Mouse (Mus musculus) monocyte, adult 2 months (primary cell): Measurements from ENCODE around the gene Arhgap21.
A peak's percentile ranks its signal among the peaks of the same experiment; 100 is the strongest.

ENCODE experiments used
- DNase-seq, 2 experiments: peaks; one replicate each; pipeline ENCODE4 v3.0.0; 2022; ENCODE audit warnings: low spot score in 2 of 2, low read depth in 1 of 2

The Arhgap21 gene

DNA sequence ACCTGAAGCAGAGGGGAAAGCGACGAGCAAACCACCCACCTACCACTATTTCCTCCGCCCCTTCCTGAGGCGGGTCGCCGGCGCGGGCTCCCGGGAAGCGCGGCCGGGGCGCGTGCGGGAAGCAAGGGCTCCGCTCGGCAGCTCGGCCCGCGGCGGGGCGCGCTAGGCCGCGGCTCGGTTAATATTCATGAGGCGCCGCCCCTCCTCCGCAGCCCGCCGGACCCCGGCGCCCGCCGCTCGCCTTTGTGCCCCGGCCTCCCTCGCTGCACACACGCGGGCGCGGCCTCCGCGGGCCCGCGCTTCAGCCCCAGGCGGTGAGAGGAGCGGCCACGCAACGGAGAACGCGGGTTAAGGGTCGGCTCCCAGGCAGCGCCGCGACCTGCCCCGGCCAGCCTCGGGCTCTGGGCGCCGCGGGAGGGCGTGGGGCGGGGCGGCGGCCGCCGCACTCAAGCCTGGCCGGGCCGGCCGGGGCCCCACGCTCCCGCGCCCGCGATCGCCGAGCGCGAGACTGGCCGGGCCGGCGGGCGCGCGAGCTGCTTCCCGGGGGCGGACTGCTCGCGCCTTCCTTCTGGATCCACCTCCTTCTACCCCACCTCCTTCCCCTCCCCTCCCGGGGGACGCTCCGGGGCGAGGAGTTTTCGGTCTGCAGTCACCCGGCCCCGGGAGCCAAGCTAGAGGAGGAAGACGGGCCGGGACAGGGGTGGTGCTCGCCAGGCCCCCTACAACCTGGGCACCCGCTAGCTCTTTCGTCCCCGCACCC is at the start of gene Arhgap21:
TSS of gene Arhgap21 (minus strand) at position 441 of the 760 bp plus-strand sequence.
- DNase-seq, result peak in 1 of 2 experiments; percentile 23

DNA sequence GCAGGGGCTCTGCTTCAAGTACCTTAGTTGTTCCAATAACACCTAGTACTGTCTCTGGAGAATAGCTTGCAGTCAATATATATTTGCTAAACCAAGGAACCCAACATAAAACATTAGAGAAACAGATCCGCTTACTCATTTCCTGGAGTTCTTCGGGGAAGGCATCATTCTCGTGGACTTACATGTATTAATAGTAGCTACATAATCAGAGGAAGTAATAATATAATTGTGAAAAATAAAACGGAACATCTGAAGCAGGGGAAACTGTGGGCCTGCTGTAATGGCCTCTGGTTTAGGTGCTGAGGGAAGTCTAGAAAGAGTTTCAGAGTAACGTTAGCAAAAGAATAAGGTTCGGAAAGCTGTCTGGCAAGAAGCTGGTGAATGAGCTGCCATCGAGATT is 47.9 kb upstream of the Arhgap21 start:
- DNase-seq, result no peak

DNA sequence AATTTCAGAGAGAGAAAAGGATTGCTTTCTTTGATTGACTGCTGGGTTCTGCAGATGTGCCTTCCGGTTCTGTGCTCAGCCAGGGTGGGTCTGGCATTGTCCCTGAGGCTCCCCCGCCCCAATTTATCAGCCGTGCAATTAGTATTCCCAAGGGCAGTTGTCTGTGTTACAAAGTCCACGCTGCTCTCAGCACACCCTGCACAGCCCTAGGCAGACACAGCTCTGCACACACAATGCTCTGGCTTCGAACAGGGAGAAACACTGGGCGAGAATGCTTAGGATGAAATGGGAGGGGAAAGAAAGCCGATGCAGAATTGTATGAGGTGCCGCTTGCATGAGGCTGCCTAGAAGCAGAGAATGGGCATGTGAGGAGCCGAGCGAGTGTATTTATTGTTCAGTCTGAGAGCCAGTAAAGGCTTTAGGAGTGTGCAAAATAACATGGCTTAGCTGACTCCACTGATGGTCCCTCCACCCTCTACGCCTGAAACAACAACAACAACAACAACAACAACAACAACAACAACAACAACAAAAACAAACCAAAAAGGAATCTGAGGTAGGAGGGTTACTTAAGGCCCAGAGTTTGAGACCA is 42.2 kb upstream of the Arhgap21 start:
- DNase-seq, result no peak

DNA sequence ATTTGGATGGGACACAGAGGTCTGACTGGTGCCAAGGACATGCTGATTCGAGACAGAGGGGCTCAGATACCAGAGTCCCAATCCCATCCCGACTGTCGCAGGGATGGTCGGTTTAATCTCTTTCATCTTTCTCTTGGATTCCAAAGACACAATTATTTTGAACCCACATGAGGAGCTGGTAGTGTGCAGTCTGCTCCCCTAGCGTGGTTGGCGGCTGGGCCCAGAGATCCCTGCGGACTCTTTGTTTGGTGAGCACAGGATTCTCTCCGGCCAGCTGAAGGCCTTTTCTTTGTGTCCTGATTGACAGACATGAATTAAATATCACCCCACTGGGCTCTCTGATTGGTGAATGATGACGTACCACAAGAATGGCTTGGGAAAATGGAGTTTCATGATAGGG is 41.5 kb upstream of the Arhgap21 start:
- DNase-seq, result no peak

DNA sequence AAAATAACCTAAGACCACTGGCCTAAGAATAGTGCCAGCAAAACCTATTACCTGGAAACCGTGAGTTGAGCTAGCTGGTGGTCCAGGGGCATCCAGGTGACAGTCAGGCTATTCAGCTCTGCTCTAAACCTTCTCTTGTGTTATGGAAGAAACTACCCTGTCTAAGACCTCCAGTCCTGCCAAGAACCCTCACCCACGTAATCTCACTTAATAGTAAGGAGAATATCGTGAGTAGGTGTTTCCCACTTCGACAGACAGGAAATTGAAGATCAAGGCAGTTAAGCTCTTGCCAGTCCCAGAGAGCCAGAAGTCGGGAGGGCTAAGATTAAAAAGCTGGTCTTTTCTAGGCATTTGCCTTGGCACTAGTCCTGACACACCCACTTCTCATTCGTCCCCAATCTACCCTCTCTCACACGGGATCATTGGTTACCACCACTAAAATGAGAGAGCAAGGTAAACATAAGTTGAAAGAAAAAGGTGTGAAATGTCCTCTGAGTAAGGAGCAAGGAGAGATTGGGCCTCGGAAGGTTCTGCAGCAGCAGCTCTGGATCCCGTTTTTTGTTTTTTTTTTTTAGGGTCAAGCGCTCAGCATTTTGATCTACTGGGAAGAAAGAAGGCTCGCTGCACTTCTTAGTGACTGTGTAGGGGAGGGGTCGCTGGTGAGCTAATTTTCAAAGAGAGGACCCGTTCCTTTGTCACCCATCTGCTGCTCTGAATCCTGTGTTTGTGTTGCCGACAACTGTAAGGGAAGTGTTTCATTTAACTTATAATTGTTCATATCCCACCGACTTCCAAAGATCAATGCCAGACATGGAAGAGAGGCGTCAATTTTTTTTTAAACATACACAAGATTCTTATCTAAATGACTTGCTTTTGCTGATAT is 40.8 kb upstream of the Arhgap21 start:
- DNase-seq, result no peak

DNA sequence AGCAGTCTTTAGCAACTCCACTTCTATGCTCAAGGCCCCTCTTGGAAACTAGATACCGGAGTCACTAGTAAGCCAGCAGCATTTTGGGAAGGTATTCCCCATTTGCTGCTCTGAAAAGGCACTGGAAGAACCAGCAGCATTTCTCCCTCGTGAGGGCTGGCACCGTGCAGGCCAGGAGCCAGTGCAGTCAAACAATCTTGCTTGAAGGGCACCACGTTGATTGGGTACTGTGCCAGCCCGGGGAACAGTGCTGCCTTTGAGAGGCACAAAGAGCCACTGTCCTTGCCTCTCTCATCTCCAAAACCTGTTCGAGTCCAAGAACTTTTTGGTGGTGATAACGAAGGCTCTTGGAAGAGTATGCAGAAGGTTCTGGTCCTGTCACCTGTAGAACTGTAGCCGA is 33.9 kb upstream of the Arhgap21 start:
- no peak for DNase-seq

DNA sequence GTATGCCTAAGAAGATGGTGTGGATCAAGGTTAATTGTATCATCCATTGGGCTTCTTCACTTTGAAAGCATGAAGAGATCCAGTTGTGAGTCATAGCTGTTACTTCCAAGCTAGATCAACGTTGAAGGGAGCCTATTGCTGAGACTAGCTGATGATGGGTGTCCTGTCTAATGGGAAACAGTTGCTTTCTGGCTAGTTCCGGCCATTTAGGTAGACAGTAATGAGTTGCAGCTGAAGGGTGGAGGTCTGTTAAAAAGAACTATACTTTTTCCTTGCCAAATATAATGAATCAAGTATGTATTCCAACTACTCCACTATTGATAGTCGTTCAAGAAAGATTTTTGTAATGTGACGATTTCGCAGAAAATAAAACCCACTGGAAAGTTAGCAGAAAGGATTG is 32.5 kb upstream of the Arhgap21 start:
- no peak for DNase-seq

DNA sequence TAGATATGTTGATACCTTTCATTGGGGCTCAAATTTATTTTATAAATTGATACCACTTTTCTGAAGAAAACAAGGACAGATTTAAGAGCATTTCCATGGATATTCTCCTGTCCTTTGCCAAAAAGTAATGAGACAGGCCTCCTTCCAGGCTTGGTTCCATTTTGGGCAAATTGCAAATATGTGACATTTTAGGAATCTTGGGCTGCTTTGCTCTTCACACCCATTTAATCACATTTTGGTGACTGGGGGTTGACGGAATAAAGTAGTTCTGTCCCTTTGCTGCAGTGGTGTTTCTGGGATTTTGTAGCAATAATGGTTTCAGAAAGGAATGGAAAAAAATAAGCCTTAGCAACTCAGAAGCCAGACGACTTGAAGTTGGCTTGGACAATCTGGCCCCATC is 26.9 kb upstream of the Arhgap21 start:
- no peak for DNase-seq

DNA sequence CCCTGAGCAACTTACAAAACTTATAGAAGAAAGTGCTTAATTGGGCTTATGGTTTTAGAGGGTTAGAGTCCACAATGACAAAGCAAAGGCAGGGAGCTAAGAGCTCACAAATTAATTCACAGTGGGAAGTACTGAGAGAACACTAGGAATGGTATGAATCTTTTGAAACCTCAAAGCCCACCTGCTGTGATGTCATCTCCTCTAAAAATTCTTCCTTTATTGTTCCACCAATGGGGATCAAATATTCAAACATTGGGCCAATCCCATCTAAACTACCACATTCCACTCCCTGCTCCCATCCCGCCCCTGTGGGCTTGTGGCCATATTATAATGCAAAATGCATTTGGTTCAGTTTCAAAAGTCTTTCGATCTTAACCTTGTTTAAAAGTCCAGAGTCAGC is 22.8 kb upstream of the Arhgap21 start:
- DNase-seq, result no peak

DNA sequence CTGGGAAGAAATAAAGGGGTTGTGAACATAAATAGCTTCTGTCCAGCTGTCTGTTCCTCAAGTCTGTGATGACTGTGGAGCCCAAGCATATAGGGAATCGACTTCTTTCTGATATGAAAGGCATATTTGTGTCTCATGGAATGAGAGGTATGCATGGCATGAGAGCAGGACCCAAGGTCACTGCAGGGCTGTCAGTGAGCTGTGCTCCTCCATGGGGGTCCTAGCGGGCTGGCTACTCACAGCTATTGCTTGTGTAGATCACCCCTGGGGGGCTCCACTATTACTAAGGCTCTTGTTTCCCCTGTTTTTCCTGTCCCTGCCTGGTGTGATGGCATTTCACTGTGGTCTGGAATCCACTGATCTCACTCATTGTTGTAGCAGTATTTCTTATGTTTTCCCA is 22.2 kb upstream of the Arhgap21 start:
- DNase-seq, result no peak

DNA sequence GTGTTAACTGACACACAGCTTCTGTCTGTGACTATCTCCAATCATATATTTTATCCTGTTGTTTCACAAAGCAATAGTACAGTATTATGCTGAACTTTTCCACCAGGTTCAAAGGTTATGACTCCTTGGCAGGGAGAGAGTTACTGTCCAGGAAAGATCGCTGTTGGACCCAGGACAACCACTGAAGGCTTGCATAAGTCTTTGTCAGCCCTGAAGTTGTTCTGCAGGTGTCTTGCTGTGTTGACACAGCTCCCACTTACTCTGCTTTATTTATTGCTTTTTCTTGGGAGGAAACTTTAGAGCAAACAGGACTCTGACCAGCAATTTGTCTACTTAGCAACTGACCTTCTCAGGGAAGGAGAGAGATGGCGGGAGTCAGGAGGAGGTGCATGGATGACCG is 21.4 kb upstream of the Arhgap21 start:
- no peak for DNase-seq

DNA sequence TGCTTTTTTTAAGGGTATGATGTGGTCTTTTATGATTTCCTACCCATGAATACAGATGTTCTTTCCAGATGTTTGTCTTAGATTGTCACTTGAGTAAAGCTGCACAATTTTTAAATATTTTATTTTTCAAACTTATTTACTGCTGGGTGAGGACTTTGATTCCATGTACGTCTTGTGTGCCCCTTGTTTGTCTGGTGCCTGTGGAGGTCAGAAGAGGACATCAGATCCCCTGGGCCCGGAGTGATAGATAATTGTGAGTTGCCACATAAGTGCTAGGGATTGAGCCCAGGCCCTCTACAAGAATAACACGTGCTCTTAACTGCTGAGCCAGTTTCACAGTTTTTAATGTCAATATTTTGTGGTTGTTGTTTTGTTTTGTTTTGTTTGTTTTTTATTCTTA is 19.1 kb upstream of the Arhgap21 start:
- DNase-seq, result no peak

DNA sequence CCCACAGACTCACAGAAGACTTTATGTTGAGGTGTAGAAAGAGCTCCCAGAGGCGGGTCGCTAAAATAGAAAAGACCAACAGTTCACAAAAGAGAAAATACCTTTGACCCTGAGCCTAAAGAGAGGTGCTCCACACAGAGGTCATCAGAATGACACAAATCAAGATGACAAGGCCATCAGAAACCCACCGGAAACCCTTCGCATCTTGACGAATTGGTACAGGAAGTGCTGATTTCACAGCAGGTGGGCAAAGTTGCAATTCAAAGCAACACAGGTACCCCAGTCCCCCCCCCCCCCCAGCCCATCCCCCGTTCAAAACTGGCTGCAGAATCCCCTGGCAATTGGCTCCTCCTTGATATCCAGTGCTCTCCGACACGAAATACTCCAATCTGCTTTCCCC is 10.0 kb upstream of the Arhgap21 start:
- DNase-seq, result no peak

DNA sequence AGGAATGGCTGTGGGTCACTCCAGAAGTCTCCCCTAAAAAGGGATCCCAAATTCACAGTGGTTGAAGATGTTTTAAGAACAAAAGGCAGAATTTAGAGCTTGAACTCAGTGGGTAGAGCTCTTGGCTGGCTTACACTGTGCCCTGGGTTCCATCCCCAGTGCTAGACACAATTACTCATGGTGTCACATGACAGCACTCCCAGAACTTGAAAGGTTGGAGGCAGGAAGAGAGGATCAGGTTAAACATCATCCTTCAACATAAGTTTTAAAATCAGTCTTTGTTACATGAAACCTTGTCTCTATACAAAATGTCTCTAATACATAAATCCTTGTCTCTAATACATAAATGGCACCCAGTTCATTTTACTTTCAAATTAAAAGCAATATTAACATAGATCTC is 8.4 kb upstream of the Arhgap21 start:
- no peak for DNase-seq

DNA sequence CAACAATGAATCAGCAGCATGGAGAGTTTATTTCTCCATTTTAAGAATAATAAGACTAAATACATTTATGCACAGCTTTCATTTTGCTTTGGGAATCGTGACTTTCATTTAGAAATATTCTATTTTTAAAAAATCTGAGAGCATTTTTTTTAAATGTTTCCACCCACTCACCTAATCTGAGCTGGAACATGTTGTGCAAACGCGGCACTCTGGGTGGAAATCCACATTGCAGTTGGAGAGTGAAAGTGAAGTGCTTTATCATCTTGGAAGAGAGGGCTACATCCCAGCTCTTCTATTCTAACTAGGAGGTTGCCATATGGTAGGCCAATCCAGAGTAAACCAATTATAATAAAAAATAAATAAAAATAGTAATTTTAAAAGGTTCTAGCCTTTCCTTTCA is 4.8 kb upstream of the Arhgap21 start:
- no peak for DNase-seq

DNA sequence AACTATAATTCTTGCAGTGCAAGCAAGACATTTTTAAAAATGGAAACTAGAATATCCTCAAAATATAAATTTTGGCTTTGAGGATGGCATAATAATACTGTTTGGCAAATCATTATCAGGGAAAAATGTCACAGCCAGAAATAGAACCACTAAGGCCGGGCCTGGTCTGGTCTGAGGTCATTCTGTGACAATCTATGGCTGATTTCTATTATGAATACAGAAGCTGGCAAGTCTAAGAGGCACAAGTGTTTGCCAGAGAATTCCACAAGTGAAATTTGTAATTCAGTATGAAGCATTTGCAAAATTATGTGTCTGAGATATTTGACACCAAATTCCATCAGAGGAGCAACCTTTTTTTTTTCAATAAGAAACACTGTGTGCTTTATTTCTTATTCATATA is 3.5 kb upstream of the Arhgap21 start:
- DNase-seq, result no peak

DNA sequence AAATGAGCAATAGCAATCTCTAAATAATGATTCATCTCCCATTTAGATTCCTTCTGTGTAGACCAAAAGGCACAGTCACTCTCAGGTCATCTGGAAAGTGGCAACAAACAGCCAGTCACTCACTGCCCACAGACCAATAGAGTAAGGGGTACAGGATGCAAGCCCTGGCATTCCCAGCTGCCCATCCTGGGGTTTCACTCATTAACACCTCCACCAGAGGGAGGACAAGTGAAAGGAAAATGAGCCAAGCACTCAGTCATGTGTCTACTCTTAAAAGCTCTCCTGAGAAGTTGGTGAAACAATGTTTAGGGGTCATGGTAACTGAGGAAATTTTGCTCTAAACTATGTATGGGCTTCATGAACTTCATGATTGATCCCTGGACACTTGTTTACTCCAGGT is 2.9 kb upstream of the Arhgap21 start:
- no peak for DNase-seq

DNA sequence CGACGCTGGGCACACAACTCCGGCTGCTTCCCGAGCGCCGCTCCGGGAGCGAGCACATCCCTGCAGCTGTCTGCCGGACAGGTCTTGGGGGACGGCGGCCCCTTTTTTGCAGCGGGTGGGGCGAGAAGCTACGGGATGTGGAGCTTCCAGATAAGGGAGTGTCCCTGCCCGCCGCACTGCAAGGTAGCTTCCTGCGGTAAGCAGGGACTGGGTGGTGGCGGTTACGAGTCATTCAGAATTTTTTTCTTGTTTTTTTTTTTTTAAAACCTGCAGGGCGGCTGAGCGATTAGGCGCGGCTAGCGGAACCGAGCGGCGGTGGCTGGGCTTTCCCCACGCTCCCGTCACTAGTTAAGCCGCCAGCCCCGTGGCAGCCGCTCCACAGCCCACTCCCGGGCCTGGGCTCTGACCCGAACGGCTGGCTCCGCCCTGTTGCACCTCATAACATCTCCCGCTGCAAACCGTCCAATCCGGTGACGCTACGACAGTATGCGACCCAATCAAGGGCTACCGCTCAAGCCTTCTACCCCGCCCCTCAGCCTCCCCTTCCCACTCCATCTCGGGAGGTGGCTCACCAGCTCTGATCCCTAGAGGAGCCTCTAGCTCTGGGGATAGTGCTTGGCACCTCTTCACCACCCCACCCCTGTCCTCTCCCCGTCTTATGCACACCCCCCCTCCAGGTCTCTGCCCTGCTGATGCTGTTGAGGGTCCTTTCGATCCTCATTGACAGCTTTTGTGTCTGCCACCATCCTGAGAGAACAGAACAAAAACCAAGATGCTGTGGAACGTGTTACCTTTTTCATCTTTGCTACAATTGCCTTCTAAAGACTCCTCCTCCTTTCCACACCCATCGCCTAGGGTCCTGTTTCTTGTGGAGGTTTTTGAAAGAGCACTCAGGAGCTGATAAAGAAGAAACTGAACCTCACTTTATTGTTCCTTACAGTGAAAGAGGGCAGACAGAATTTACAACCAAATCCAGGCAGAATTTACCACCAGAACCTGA is 820 bp upstream of the Arhgap21 start:
- DNase-seq, result peak; percentile 67 to 74

DNA sequence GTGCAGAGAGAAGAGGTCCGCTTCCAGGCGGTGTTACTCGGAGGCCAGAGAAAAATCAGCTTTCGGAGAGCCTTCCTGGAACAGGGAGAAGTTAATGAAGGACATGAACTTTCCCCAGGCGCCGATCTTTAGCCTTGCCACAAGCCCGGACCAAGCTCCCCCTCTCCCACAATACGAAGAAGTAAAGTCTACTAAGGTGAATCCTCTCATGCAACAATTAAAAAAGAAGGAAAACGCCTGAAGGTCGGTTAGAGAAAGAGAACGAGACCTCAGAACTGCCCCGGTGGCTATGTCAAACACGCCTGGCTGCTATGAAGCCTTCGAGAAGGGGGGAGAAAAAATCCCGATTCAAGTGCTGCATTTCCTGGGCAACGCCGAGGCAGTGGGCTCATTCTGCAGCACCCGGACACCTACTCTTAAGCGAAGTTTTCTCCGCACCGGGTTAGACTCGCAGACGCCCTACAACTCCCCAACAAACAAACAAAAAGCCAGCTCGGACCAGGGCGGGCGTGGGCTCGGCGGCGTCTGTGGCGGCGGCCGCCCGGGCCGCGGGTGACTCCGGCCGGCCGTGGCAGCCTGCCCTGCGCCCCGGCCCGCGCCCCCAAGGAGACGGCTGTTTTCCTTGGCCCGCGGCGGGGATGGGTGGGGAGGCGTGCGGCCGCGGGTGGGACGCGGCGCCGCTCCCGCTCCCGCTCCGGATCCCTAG is 882 bp downstream of the Arhgap21 start:
- DNase-seq, result no peak

DNA sequence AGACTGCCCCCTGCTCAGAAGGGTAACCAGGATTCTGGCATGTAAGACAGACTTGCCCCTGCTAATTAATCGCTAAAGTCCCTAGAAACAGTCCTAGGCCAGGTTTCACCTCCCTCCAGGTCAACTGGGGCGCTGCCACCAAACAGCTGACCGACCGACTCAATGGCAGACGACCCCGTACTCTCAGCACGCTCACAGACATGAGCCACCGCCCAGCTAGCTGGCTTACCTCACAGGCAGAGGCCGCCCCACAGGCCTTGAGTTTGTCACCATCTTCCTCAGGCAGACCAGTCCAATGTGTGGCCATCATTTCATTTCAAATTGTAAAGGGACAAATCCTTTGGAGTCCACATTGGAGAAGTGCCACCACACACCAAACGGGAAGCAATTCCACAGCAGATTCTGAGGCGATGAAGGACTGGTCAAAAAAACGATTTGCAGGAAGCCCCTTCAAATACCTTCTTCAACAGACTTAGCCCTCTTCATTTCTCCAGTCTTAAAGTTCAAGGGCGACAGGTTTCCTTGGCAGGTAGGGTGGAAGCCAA is 1.5 kb downstream of the Arhgap21 start:
- DNase-seq, result peak in 1 of 2 experiments; percentile 2
